Mouse (Mus musculus): Measurements from ENCODE around the gene Fam213a. TPM values are rescaled to one million over a fixed set of nuclear protein-coding genes. Genes with fewer than 3 reads are reported as not detected.

Fam213a gene
- polyA plus RNA-seq, 1 experiment from 2014 or later: 112 TPM

- Histone ChIP-seq H3K27me3 (ENCODE audit: control insufficient read depth, insufficient read depth, low read length) (no peaks in the 10 kb centered on the region), H3K4me1 (ENCODE audit: control insufficient read depth, insufficient read depth, low read length) (peaks cover 80% of the 10 kb centered on the region), H3K4me2 (replicated peaks; ENCODE audit: low read depth, low read length) (no peak overlapping the region), H3K4me3 (ENCODE audit: low read length) (no peak overlapping the region), H3K36me3 (ENCODE audit: control insufficient read depth, insufficient read depth, low read length) (no peaks in the 10 kb centered on the region), H3K9me3 (ENCODE audit: control insufficient read depth, low read length) (no peaks in the 10 kb centered on the region), H3K9ac (ENCODE audit: low read depth, low read length) (no peak overlapping the region), H3K27ac (ENCODE audit: low read depth, low read length) (peak overlapping the region; percentile 77; the same call in 1 of the 2 replicates)
- ATAC-seq (ENCODE audit: low FRiP score, low TSS enrichment): no peak
- WGBS: 56% methylated on average over 4 of the region's 4 CpGs
These were observed 53.4 kb downstream of the Fam213a start for GRCm38 (mm10) chr14:40960237-40960636.

- Histone ChIP-seq H3K4me2 (replicated peaks; ENCODE audit: low read depth, low read length) (0 out of 2 replicates have a peak overlapping the region, but pooled peaks have one; percentile 3), H3K4me3 (ENCODE audit: low read length) (no peak overlapping the region), H3K27me3 (ENCODE audit: control insufficient read depth, insufficient read depth, low read length) (no peaks in the 10 kb centered on the region), H3K27ac (ENCODE audit: low read depth, low read length) (peak overlapping the region; percentile 77; the same call in 1 of the 2 replicates), H3K4me1 (ENCODE audit: control insufficient read depth, insufficient read depth, low read length) (peaks cover 79% of the 10 kb centered on the region), H3K9ac (ENCODE audit: low read depth, low read length) (no peak overlapping the region), H3K9me3 (ENCODE audit: control insufficient read depth, low read length) (no peaks in the 10 kb centered on the region), H3K36me3 (ENCODE audit: control insufficient read depth, insufficient read depth, low read length) (no peaks in the 10 kb centered on the region)
- no peak for ATAC-seq (ENCODE audit: low FRiP score, low TSS enrichment)
- 28% methylated on average over 3 of the region's 3 CpGs for WGBS
These were observed 54.0 kb downstream of the Fam213a start for GRCm38 (mm10) chr14:40959586-40959985.

GRCm38 (mm10) chr14:40958986-40959381 lies 54.6 kb downstream of the Fam213a start:
- H3K9me3 ChIP-seq (ENCODE audit: control insufficient read depth, low read length): no peaks in the 10 kb centered on the region
- peaks cover 81% of the 10 kb centered on the region for H3K4me1 ChIP-seq (ENCODE audit: control insufficient read depth, insufficient read depth, low read length)
- ATAC-seq (ENCODE audit: low FRiP score, low TSS enrichment): 0 out of 2 replicates have a peak, but pooled peaks have one; percentile 3
- no peak overlapping the region for H3K4me3 ChIP-seq (ENCODE audit: low read length)
- no peaks in the 10 kb centered on the region for H3K36me3 ChIP-seq (ENCODE audit: control insufficient read depth, insufficient read depth, low read length)
- H3K27me3 ChIP-seq (ENCODE audit: control insufficient read depth, insufficient read depth, low read length): no peaks in the 10 kb centered on the region
- H3K4me2 ChIP-seq (replicated peaks; ENCODE audit: low read depth, low read length): no peak overlapping the region; the same call in 1 of the 2 replicates
- 8% methylated on average over 2 of the region's 2 CpGs for WGBS
- H3K27ac ChIP-seq (ENCODE audit: low read depth, low read length): peak overlapping the region; percentile 77
- no peak overlapping the region for H3K9ac ChIP-seq (ENCODE audit: low read depth, low read length)

- Histone ChIP-seq H3K27me3 (ENCODE audit: control insufficient read depth, insufficient read depth, low read length) (no peaks in the 10 kb centered on the region), H3K4me3 (ENCODE audit: low read length) (no peak overlapping the region), H3K9me3 (ENCODE audit: control insufficient read depth, low read length) (no peaks in the 10 kb centered on the region), H3K4me2 (replicated peaks; ENCODE audit: low read depth, low read length) (no peak overlapping the region; the same call in 1 of the 2 replicates), H3K9ac (ENCODE audit: low read depth, low read length) (no peak overlapping the region), H3K27ac (ENCODE audit: low read depth, low read length) (peak overlapping the region; percentile 77), H3K4me1 (ENCODE audit: control insufficient read depth, insufficient read depth, low read length) (peaks cover 79% of the 10 kb centered on the region), H3K36me3 (ENCODE audit: control insufficient read depth, insufficient read depth, low read length) (no peaks in the 10 kb centered on the region)
- WGBS: 21% methylated on average over 4 of the region's 4 CpGs
- no peak for ATAC-seq (ENCODE audit: low FRiP score, low TSS enrichment)
These were observed 55.3 kb downstream of the Fam213a start for GRCm38 (mm10) chr14:40958083-40958985.

GRCm38 (mm10) chr14:40957607-40958006 lies 56.0 kb downstream of the Fam213a start:
- H3K4me2 ChIP-seq (replicated peaks; ENCODE audit: low read depth, low read length): no peak overlapping the region

GRCm38 (mm10) chr14:40956252-40957146 lies 57.1 kb downstream of the Fam213a start:
- Histone ChIP-seq H3K27me3 (ENCODE audit: control insufficient read depth, insufficient read depth, low read length) (no peaks in the 10 kb centered on the region), H3K9me3 (ENCODE audit: control insufficient read depth, low read length) (no peaks in the 10 kb centered on the region), H3K27ac (ENCODE audit: low read depth, low read length) (peak overlapping the region; percentile 79; the same call in 1 of the 2 replicates), H3K9ac (ENCODE audit: low read depth, low read length) (peak overlapping the region; percentile 44; the same call in 1 of the 2 replicates), H3K36me3 (ENCODE audit: control insufficient read depth, insufficient read depth, low read length) (no peaks in the 10 kb centered on the region), H3K4me3 (ENCODE audit: low read length) (no peak overlapping the region), H3K4me2 (replicated peaks; ENCODE audit: low read depth, low read length) (0 out of 2 replicates have a peak overlapping the region, but pooled peaks have one; percentile 5), H3K4me1 (ENCODE audit: control insufficient read depth, insufficient read depth, low read length) (peaks cover 63% of the 10 kb centered on the region)
- peak; percentile 78 for ATAC-seq (ENCODE audit: low FRiP score, low TSS enrichment)
- WGBS: 28% methylated on average over 13 of the region's 13 CpGs

More at GRCm38 (mm10) chr14:40957607-40958006, 56.0 kb downstream of the Fam213a start:
- Histone ChIP-seq H3K27ac (ENCODE audit: low read depth, low read length) (peak overlapping the region; percentile 38; the same call in 1 of the 2 replicates), H3K9ac (ENCODE audit: low read depth, low read length) (no peak overlapping the region), H3K9me3 (ENCODE audit: control insufficient read depth, low read length) (no peaks in the 10 kb centered on the region), H3K4me3 (ENCODE audit: low read length) (no peak overlapping the region), H3K36me3 (ENCODE audit: control insufficient read depth, insufficient read depth, low read length) (no peaks in the 10 kb centered on the region), H3K27me3 (ENCODE audit: control insufficient read depth, insufficient read depth, low read length) (no peaks in the 10 kb centered on the region), H3K4me1 (ENCODE audit: control insufficient read depth, insufficient read depth, low read length) (peaks cover 72% of the 10 kb centered on the region)
- no peak for ATAC-seq (ENCODE audit: low FRiP score, low TSS enrichment)
- WGBS: 62% methylated on average over 3 of the region's 3 CpGs

GRCm38 (mm10) chr14:40955596-40956251 lies 57.9 kb downstream of the Fam213a start:
- peaks cover 69% of the 10 kb centered on the region for H3K4me1 ChIP-seq (ENCODE audit: control insufficient read depth, insufficient read depth, low read length)
- H3K9me3 ChIP-seq (ENCODE audit: control insufficient read depth, low read length): no peaks in the 10 kb centered on the region
- ATAC-seq (ENCODE audit: low FRiP score, low TSS enrichment): peak; percentile 5; the same call in 1 of the 2 replicates
- H3K4me3 ChIP-seq (ENCODE audit: low read length): no peak overlapping the region
- WGBS: 19% methylated on average over 10 of the region's 10 CpGs
- peak overlapping the region; percentile 79 for H3K27ac ChIP-seq (ENCODE audit: low read depth, low read length)
- peak overlapping the region; percentile 21; the same call in 1 of the 2 replicates for H3K4me2 ChIP-seq (replicated peaks; ENCODE audit: low read depth, low read length)
- peak overlapping the region; percentile 44; the same call in 1 of the 2 replicates for H3K9ac ChIP-seq (ENCODE audit: low read depth, low read length)
- no peaks in the 10 kb centered on the region for H3K27me3 ChIP-seq (ENCODE audit: control insufficient read depth, insufficient read depth, low read length)
- H3K36me3 ChIP-seq (ENCODE audit: control insufficient read depth, insufficient read depth, low read length): no peaks in the 10 kb centered on the region

GRCm38 (mm10) chr14:40955146-40955545 lies 58.4 kb downstream of the Fam213a start:
- WGBS: 82% methylated on average over 1 of the region's 1 CpGs
- no peak overlapping the region for H3K4me2 ChIP-seq (replicated peaks; ENCODE audit: low read depth, low read length)
- no peak overlapping the region for H3K27ac ChIP-seq (ENCODE audit: low read depth, low read length)
- H3K27me3 ChIP-seq (ENCODE audit: control insufficient read depth, insufficient read depth, low read length): no peaks in the 10 kb centered on the region
- no peaks in the 10 kb centered on the region for H3K36me3 ChIP-seq (ENCODE audit: control insufficient read depth, insufficient read depth, low read length)
- no peak overlapping the region for H3K4me3 ChIP-seq (ENCODE audit: low read length)
- H3K9ac ChIP-seq (ENCODE audit: low read depth, low read length): no peak overlapping the region
- H3K4me1 ChIP-seq (ENCODE audit: control insufficient read depth, insufficient read depth, low read length): peaks cover 70% of the 10 kb centered on the region
- H3K9me3 ChIP-seq (ENCODE audit: control insufficient read depth, low read length): no peaks in the 10 kb centered on the region
- ATAC-seq (ENCODE audit: low FRiP score, low TSS enrichment): no peak
